Mouse (Mus musculus): ENCODE results near the gene Vmn2r24. TPM values are rescaled to one million over a fixed set of nuclear protein-coding genes. Genes with fewer than 3 reads are reported as not detected.
"Not testable (repeated sequence)": the region's sequence is repeated elsewhere in the genome, so short reads cannot be mapped to it uniquely, and the experiment has no call there.

Vmn2r24 gene
- polyA plus RNA-seq (2015; fragmentation: Nextera tagmentation; extraction: Ambion mirVana) = not detected in 2 replicates

DNA sequence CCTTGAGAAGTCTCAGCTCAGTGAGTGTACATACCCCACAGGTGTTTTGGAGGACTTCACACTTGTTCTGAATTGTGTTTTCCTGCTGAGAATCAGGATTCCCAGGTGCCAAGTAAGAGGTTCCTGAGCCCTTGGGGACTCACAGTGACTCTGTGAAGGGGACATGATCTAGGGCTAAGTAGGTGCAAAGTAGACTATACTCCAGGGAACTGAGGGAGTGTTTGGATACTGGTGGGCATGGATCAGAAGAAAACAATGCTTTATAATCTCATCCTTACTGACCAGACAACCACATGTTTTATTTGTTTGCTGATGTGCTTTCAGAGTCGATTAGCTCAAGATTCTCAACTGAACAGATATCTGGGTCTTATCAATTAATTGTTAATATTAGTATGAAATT lies at the start of gene Vmn2r24:
Gene Vmn2r24, plus strand, starts transcription at position 301 of the 400 bp plus-strand sequence.
- WGBS = 77% methylated on average over 1 of the region's 1 CpGs
- ATAC-seq (ENCODE audit: low read depth) = no peak
- Histone ChIP-seq H3K4me3 (no peak within 1 kb of the TSS), H3K9ac (no peak within 1 kb of the TSS), H3K4me2 (no peak within 1 kb of the TSS), H3K9me3 (no peaks in the 10 kb centered on the region), H3K27ac (replicated peaks) (no peak within 1 kb of the TSS), H3K36me3 (no peaks in the 10 kb centered on the region), H3K27me3 (no peaks in the 10 kb centered on the region), H3K4me1 (replicated peaks) (no peaks in the 10 kb centered on the region)

DNA sequence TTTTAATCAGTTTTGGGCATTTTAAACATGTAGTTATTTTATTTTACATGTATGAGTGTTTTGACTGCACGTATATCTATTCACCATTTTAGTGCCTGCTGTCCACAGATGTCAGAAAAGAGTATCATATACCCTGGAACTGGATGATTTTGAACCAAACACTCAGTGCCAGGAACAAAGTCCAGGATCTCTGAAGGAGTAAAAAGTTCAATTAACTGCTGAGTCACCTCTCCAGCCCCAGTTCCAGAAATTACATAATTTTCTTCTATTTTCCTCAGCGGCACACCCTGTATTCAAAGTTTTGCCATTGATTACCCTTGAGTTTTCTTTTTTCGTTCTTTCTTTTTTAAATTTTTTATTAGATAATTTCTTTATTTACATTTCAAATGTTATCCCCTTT lies 8.6 kb upstream of the Vmn2r24 start:
- no peak overlapping the region for H3K9ac ChIP-seq
- H3K4me3 ChIP-seq = no peak overlapping the region
- H3K27ac ChIP-seq (replicated peaks) = no peak overlapping the region
- no peaks in the 10 kb centered on the region for H3K36me3 ChIP-seq
- 89% methylated on average over 3 of the region's 3 CpGs for WGBS
- no peak overlapping the region for H3K4me2 ChIP-seq
- no peaks in the 10 kb centered on the region for H3K9me3 ChIP-seq
- H3K4me1 ChIP-seq (replicated peaks) = no peaks in the 10 kb centered on the region
- ATAC-seq (ENCODE audit: low read depth) = no peak
- H3K27me3 ChIP-seq = no peaks in the 10 kb centered on the region

DNA sequence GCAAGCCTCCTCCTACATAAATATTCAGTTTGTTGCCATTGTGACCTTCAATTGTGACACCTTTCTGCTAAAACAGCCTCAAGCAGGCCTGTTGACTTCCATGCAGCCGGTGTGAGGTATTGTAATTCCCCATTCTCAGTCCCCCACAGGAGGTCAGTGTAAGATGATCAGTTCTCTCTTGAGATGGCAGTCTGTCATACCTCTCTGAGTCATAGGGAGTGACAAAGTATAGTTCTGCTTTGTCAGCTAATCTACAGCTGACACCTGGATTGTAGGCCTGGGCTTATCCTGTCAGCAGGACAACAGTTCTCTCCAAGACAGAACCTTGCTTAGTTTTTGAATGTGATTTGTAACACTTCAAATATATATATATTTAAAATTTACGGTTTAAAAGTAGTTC lies 6.2 kb downstream of the Vmn2r24 start:
- Histone ChIP-seq H3K9me3 (no peaks in the 10 kb centered on the region), H3K9ac (no peak overlapping the region), H3K27me3 (no peaks in the 10 kb centered on the region), H3K4me3 (no peak overlapping the region), H3K36me3 (no peaks in the 10 kb centered on the region), H3K4me1 (replicated peaks) (no peaks in the 10 kb centered on the region), H3K27ac (replicated peaks) (no peak overlapping the region), H3K4me2 (no peak overlapping the region)
- no peak for ATAC-seq (ENCODE audit: low read depth)
- WGBS = 62% methylated on average over 2 of the region's 2 CpGs

DNA sequence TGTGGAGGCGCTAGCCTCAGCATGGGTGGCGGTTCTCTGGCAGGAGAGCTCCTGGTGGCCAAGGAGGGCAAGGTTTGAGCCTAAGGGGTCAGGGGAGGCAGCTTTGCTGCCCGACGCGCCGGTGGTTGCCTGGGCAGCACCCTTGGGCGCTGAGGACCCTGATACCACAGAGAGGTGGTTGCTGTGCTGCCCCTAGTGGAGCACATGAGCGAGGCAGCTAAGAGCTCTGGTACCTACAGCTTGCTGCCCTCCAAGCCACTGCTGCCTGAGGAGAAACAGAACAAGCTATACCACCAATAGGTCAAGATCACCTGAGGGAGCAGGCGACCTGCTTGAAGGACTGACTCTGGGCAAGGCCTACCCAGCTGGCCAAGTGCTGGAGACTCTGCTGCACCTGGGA lies 15.1 kb downstream of the Vmn2r24 start:
- WGBS = 41% methylated on average over 9 of the region's 9 CpGs
- ATAC-seq (ENCODE audit: low read depth) = no peak

DNA sequence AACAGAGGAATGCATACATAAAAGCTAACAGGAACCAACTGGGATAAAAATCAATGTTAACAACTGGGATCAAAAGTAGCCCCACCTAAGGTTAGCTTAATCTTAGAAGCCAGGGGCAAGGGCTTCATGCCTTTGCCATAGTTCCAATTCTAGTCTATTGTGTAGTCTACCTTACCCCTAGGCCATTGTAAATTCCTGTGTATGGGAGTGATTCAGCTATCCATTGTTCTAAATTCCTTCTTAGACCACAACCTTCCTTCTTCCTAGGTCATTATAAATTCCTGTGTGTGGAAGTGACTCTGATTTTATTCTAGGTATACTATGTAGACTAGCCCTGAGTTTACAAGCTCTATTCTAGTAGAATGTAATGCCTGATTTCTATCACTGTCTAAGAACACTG lies 31.6 kb downstream of the Vmn2r24 start:
- H3K4me1 ChIP-seq (replicated peaks); H3K27ac ChIP-seq (replicated peaks); H3K4me3 ChIP-seq; H3K4me2 ChIP-seq; H3K9ac ChIP-seq; H3K9me3 ChIP-seq; H3K36me3 ChIP-seq; ATAC-seq (ENCODE audit: low read depth); H3K27me3 ChIP-seq: not testable (repeated sequence)

More for the DNA sequence above, 15.1 kb downstream of the Vmn2r24 start:
- Histone ChIP-seq H3K27me3 (no peaks in the 10 kb centered on the region), H3K27ac (replicated peaks) (no peak overlapping the region), H3K9ac (no peak overlapping the region), H3K9me3 (no peaks in the 10 kb centered on the region), H3K36me3 (no peaks in the 10 kb centered on the region), H3K4me2 (no peak overlapping the region), H3K4me3 (no peak overlapping the region), H3K4me1 (replicated peaks) (no peaks in the 10 kb centered on the region)

DNA sequence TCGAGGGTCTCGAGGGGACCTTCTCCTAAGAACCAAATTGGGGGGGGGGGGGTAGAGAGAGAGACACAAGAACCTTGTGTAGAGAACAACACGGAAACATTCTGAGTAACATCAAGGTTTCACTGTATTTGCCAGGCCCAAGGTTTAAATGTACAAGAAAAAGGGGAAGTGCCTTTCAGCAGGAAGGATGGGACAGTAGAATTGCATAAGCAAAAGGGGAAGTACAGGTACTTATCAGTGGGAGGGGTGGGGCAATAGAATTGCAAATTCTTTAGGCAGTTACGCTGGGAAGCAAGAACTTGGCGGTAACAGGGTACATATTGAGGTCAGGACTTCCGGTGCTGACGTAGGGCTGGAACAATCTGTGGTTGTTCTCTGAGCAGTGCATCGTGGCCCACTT lies 41.3 kb downstream of the Vmn2r24 start:
- Histone ChIP-seq H3K4me1 (replicated peaks) (no peaks in the 10 kb centered on the region), H3K27me3 (no peaks in the 10 kb centered on the region), H3K4me2 (no peak overlapping the region), H3K4me3 (no peak overlapping the region), H3K36me3 (no peaks in the 10 kb centered on the region), H3K27ac (replicated peaks) (no peak overlapping the region), H3K9me3 (peaks cover 3% of the 10 kb centered on the region; the same call in 1 of the 2 replicates), H3K9ac (no peak overlapping the region)
- WGBS = 87% methylated on average over 8 of the region's 8 CpGs
- no peak for ATAC-seq (ENCODE audit: low read depth)

DNA sequence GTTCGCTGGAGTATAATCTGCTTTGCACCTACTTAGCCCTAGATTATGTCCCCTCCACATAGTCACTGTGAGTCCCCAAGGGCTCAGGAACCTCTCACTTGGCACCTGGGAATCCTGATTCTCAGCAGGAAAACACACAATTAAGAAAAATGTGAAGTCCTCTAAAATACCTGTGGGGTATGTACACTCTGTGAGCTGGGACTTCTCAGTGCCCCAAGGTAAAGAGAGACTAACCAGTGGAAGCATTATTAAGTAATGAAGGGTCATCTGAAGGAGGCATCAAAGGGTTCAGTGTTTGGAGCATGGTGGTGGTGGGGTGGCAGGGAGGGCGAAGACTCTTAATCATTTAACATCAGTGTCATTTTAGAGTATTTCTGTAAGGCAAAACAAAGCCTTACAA lies 74.7 kb downstream of the Vmn2r24 start, which contains the start of gene Vmn2r25:
Gene Vmn2r25, minus strand, starts transcription at position 101 of the 400 bp plus-strand sequence.
- not testable (repeated sequence) for H3K4me2 ChIP-seq; ATAC-seq (ENCODE audit: low read depth); H3K4me3 ChIP-seq; H3K4me1 ChIP-seq (replicated peaks); H3K27me3 ChIP-seq; H3K9ac ChIP-seq; H3K27ac ChIP-seq (replicated peaks); H3K9me3 ChIP-seq; H3K36me3 ChIP-seq
- 84% methylated on average over 2 of the region's 2 CpGs for WGBS

Other genes starting within 250 kb of the Vmn2r24 start
- gene Vmn2r21, start 245.5 kb upstream of the Vmn2r24 start, polyA plus RNA-seq (2015; fragmentation: Nextera tagmentation; extraction: Ambion mirVana) = not detected in 2 replicates
- gene Vmn2r22, start 128.2 kb upstream of the Vmn2r24 start, polyA plus RNA-seq (2015; fragmentation: Nextera tagmentation; extraction: Ambion mirVana) = not detected in 2 replicates
- not detected in 2 replicates for gene Vmn2r23, start 76.2 kb upstream of the Vmn2r24 start, polyA plus RNA-seq (2015; fragmentation: Nextera tagmentation; extraction: Ambion mirVana)
- gene Vmn2r25, start 74.6 kb downstream of the Vmn2r24 start, polyA plus RNA-seq (2015; fragmentation: Nextera tagmentation; extraction: Ambion mirVana) = not detected in 2 replicates
- not detected in 2 replicates for gene Vmn2r26, start 245.7 kb downstream of the Vmn2r24 start, polyA plus RNA-seq (2015; fragmentation: Nextera tagmentation; extraction: Ambion mirVana)

All from neural tube, embryonic 13.5 days (tissue).